8 mouse cellular contexts compared by ENCODE assay signal in the genomic region with DNA sequence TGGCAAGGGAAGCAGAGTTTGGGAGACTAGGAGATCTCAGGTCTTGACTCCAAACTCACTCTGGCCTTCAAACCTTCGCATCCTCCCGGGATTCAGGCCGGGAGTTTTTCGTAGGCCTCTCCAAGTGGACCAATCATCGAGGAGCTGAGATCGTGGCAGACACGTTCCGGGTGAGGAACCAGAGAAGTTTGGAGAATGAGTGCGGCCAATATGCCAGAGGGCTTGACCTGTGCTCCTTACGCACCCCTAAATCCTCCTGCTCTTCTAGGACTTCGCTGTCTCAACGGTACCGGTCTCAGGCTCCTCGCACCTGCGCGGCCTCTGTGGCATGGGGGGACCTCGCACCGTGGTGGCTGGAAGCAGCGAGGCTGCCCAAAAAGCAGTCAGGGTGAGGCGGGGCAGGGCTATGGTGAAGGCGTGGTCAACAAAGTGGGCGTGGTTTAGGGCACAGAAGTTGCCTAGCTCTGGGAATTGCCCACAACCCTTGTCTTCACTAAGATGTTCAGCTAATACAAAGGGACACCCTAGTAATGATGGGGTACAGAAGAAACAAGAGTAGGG. TPM values are rescaled to one million over a fixed set of nuclear protein-coding genes. Genes with fewer than 3 reads are reported as not detected.
DNase-seq lines count a peak whose midpoint lies in the region; ATAC-seq and TF ChIP-seq lines count a peak whose summit lies in the region.

No protein-coding gene starts in this region.

- DNase-seq in embryo, embryonic 10 days (ENCODE audit: low spot score) = peak; percentile 51
- DNase-seq in embryo, embryonic 10.5 days (ENCODE audit: low spot score) = no peak
- DNase-seq in hindbrain, postnatal 0 days (ENCODE audit: low spot score) = no peak
- DNase-seq in thymus, postnatal 4 days = no peak
- DNase-seq in adrenal gland, postnatal 25 days = no peak
- DNase-seq in thymus, postnatal 14 days = no peak

- H3K4me3 ChIP-seq in embryonic facial prominence, embryonic 12.5 days = peak overlapping the region; percentile 83
- H3K4me3 ChIP-seq in hindbrain, postnatal 0 days (ENCODE audit: low read length) = peak overlapping the region; percentile 84
- peak overlapping the region; percentile 67 for H3K4me3 ChIP-seq in lung, embryonic 16.5 days (ENCODE audit: low read length)

- no peak for TF ChIP-seq CTCF in hindbrain, postnatal 0 days (IDR thresholded peaks at IDR 0.05; ENCODE audit: low read depth)

- no peaks in the 10 kb centered on the region for H3K9me3 ChIP-seq in embryonic facial prominence, embryonic 12.5 days
- H3K9me3 ChIP-seq in hindbrain, postnatal 0 days (ENCODE audit: low read length) = no peaks in the 10 kb centered on the region
- H3K9me3 ChIP-seq in lung, embryonic 16.5 days (ENCODE audit: control insufficient read depth, low read length) = no peaks in the 10 kb centered on the region

- peak overlapping the region; percentile 86 for H3K9ac ChIP-seq in embryonic facial prominence, embryonic 12.5 days
- peak overlapping the region; percentile 62; the same call in 1 of the 2 replicates for H3K9ac ChIP-seq in hindbrain, postnatal 0 days (replicated peaks; ENCODE audit: low read length)
- H3K9ac ChIP-seq in lung, embryonic 16.5 days (ENCODE audit: low read length) = peak overlapping the region; percentile 82

- peaks cover 25% of the 10 kb centered on the region for H3K27me3 ChIP-seq in embryonic facial prominence, embryonic 12.5 days
- H3K27me3 ChIP-seq in hindbrain, postnatal 0 days (ENCODE audit: insufficient read depth, low read length) = peaks cover 12% of the 10 kb centered on the region
- H3K27me3 ChIP-seq in lung, embryonic 16.5 days (ENCODE audit: control insufficient read depth, insufficient read depth, low read depth, low read length) = no peaks in the 10 kb centered on the region

- peaks cover 30% of the 10 kb centered on the region for H3K4me1 ChIP-seq in embryonic facial prominence, embryonic 12.5 days
- peaks cover 12% of the 10 kb centered on the region; the same call in 1 of the 2 replicates for H3K4me1 ChIP-seq in hindbrain, postnatal 0 days (ENCODE audit: insufficient read depth, low read length)
- peaks cover 36% of the 10 kb centered on the region for H3K4me1 ChIP-seq in lung, embryonic 16.5 days (replicated peaks; ENCODE audit: control insufficient read depth, insufficient read depth, low read length)

- no peak overlapping the region for H3K27ac ChIP-seq in embryonic facial prominence, embryonic 12.5 days
- H3K27ac ChIP-seq in hindbrain, postnatal 0 days = no peak overlapping the region
- H3K27ac ChIP-seq in lung, embryonic 16.5 days (ENCODE audit: low read length) = no peak overlapping the region

- H3K36me3 ChIP-seq in embryonic facial prominence, embryonic 12.5 days = peaks cover 47% of the 10 kb centered on the region
- H3K36me3 ChIP-seq in hindbrain, postnatal 0 days (ENCODE audit: insufficient read depth, low read length) = no peaks in the 10 kb centered on the region; the same call in 1 of the 2 replicates
- peaks cover 33% of the 10 kb centered on the region for H3K36me3 ChIP-seq in lung, embryonic 16.5 days (ENCODE audit: control insufficient read depth, insufficient read depth, low read length)

- no peak for ATAC-seq in embryonic facial prominence, embryonic 12.5 days (ENCODE audit: insufficient number of reproducible peaks, insufficient read depth, low FRiP score, low TSS enrichment)
- no peak for ATAC-seq in hindbrain, postnatal 0 days
- no peak for ATAC-seq in lung, embryonic 16.5 days (ENCODE audit: low read depth)

- peak overlapping the region; percentile 98 for H3K4me2 ChIP-seq in embryonic facial prominence, embryonic 12.5 days (replicated peaks)
- H3K4me2 ChIP-seq in hindbrain, postnatal 0 days (ENCODE audit: low read depth, low read length) = peak overlapping the region; percentile 96
- H3K4me2 ChIP-seq in lung, embryonic 16.5 days (ENCODE audit: low read depth, low read length) = peak overlapping the region; percentile 95

- WGBS in embryonic facial prominence, embryonic 12.5 days = 57% methylated on average over 22 of the region's 22 CpGs
- 56% methylated on average over 22 of the region's 22 CpGs for WGBS in hindbrain, postnatal 0 days
- 55% methylated on average over 22 of the region's 22 CpGs for WGBS in lung, embryonic 16.5 days

RNA-seq across cellular contexts. Expression of a gene that starts 2.0 kb away (rescaled TPM):
- 471 and 492 TPM in 2 replicates for polyA plus RNA-seq in embryonic facial prominence, embryonic 12.5 days (2016; fragmentation: Nextera tagmentation; extraction: Ambion mirVana)
- total RNA-seq in hindbrain, postnatal 0 days (2014; rRNA removed) = 216 and 228 TPM in 2 replicates
- 322 and 331 TPM in 2 replicates for polyA plus RNA-seq in hindbrain, postnatal 0 days (2015; fragmentation: Nextera tagmentation; extraction: Ambion mirVana)
- 305 and 309 TPM in 2 replicates for polyA plus RNA-seq in lung, embryonic 16.5 days (2015; fragmentation: Nextera tagmentation; extraction: Ambion mirVana)
- 14.2 and 17.8 TPM in 2 replicates for total RNA-seq in adrenal gland, postnatal 25 days (2021)

RNA-seq across cellular contexts. Expression of a gene that starts 4.4 kb away (rescaled TPM):
- not detected in 2 replicates for polyA plus RNA-seq in embryonic facial prominence, embryonic 12.5 days (2016; fragmentation: Nextera tagmentation; extraction: Ambion mirVana)
- not detected in 2 replicates for total RNA-seq in hindbrain, postnatal 0 days (2014; rRNA removed)
- not detected in 2 replicates for polyA plus RNA-seq in hindbrain, postnatal 0 days (2015; fragmentation: Nextera tagmentation; extraction: Ambion mirVana)
- polyA plus RNA-seq in lung, embryonic 16.5 days (2015; fragmentation: Nextera tagmentation; extraction: Ambion mirVana) = 0.53 and 0.97 TPM in 2 replicates
- not detected in 2 replicates for total RNA-seq in adrenal gland, postnatal 25 days (2021)

RNA-seq across cellular contexts. Expression of a gene that starts 5.2 kb away (rescaled TPM):
- polyA plus RNA-seq in embryonic facial prominence, embryonic 12.5 days (2016; fragmentation: Nextera tagmentation; extraction: Ambion mirVana) = 0.61 and 0.99 TPM in 2 replicates
- not detected in 2 replicates for total RNA-seq in hindbrain, postnatal 0 days (2014; rRNA removed)
- 0.18 TPM in 2 replicates for polyA plus RNA-seq in hindbrain, postnatal 0 days (2015; fragmentation: Nextera tagmentation; extraction: Ambion mirVana)
- polyA plus RNA-seq in lung, embryonic 16.5 days (2015; fragmentation: Nextera tagmentation; extraction: Ambion mirVana) = 1.1 and 1.2 TPM in 2 replicates
- 0.24 TPM in 1 of 2 replicates, not detected in the other for total RNA-seq in adrenal gland, postnatal 25 days (2021)

RNA-seq across cellular contexts. Expression of a gene that starts 11.1 kb away (rescaled TPM):
- polyA plus RNA-seq in embryonic facial prominence, embryonic 12.5 days (2016; fragmentation: Nextera tagmentation; extraction: Ambion mirVana) = 205 and 211 TPM in 2 replicates
- 56.9 and 59.5 TPM in 2 replicates for total RNA-seq in hindbrain, postnatal 0 days (2014; rRNA removed)
- 81.9 and 88.5 TPM in 2 replicates for polyA plus RNA-seq in hindbrain, postnatal 0 days (2015; fragmentation: Nextera tagmentation; extraction: Ambion mirVana)
- polyA plus RNA-seq in lung, embryonic 16.5 days (2015; fragmentation: Nextera tagmentation; extraction: Ambion mirVana) = 298 and 322 TPM in 2 replicates
- 79.7 and 90.5 TPM in 2 replicates for total RNA-seq in adrenal gland, postnatal 25 days (2021)

RNA-seq across cellular contexts. Expression of a gene that starts 14.3 kb away (rescaled TPM):
- polyA plus RNA-seq in embryonic facial prominence, embryonic 12.5 days (2016; fragmentation: Nextera tagmentation; extraction: Ambion mirVana) = 3.7 and 4.2 TPM in 2 replicates
- total RNA-seq in hindbrain, postnatal 0 days (2014; rRNA removed) = 1.1 and 6.4 TPM in 2 replicates
- polyA plus RNA-seq in hindbrain, postnatal 0 days (2015; fragmentation: Nextera tagmentation; extraction: Ambion mirVana) = 2.2 and 3.1 TPM in 2 replicates
- polyA plus RNA-seq in lung, embryonic 16.5 days (2015; fragmentation: Nextera tagmentation; extraction: Ambion mirVana) = 4.7 and 4.9 TPM in 2 replicates
- total RNA-seq in adrenal gland, postnatal 25 days (2021) = 1.3 and 1.6 TPM in 2 replicates
